Mouse (Mus musculus) left cerebral cortex, postnatal 4 days (tissue): ENCODE measurements around the gene Gabarapl1. TPM values are rescaled to one million over a fixed set of nuclear protein-coding genes. Genes with fewer than 3 reads are reported as not detected.
A peak's percentile ranks its signal among the peaks of the same experiment; 100 is the strongest.

Experiments
- DNase-seq: peaks from one replicate; pipeline ENCODE4 v3.0.0-alpha.2; 2022
- intact Hi-C: fragments of 180-260 bp; cut with DNase I; formaldehyde crosslinking; loops from one replicate; pipeline ENCODE4 v1.15.1; 2025
- total RNA-seq, 2 experiments: library from RNA; stranded (reverse); gene quantifications; 2 replicates each; pipeline ENCODE4 v1.2.3; 2021

The Gabarapl1 gene
- total RNA-seq, 2 experiments from 2014 or later = 206 to 217 TPM

DNA sequence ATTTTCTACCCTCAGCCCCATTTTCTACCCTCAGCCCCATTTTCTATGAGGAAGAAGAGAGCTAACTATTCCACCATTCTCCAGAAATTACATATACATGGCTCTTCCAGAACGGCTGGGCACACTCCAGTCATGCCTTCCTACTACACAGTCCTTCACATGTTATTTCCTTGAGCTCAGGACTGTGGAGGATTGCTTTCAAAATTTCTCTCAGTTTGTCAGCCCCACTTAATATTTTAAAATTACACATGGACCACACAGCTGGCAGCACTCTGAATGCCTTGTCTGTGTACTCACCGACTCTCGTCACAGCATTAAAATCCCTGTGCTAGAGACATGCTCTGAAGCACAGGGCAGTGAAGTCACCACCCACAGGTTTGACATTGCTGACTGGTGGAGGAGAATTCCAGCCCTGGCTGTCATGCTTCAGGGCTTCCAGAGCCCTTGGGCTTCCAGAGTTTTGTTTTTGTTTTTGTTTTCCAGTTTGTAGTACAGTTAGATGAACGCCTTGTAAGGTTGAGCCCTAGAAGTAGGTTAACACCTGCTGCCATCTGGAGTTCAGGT lies 1.7 kb downstream of the Gabarapl1 start:
- DNase-seq = no peak
- intact Hi-C loops = no loop called here

DNA sequence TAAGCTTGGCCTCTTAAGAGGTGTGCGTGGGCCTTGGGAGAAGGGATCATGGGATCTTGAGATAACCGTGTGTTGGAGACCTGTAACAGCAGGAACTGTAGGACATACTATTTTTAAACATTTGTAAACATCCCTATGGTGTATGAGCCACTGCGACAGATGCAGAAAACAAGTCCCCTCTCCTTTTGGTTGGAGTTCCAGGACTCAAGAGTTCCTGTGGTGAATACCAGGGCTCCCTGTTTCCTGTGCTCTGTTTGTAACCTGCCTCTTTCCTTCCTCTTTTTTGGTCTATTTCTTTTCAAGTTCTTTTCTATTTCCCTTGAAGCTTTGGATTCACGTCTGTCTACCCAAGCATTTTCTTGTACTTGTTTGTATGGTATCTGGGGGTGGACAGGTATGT lies 2.8 kb downstream of the Gabarapl1 start:
- no peak for DNase-seq
- intact Hi-C loops = no loop called here

DNA sequence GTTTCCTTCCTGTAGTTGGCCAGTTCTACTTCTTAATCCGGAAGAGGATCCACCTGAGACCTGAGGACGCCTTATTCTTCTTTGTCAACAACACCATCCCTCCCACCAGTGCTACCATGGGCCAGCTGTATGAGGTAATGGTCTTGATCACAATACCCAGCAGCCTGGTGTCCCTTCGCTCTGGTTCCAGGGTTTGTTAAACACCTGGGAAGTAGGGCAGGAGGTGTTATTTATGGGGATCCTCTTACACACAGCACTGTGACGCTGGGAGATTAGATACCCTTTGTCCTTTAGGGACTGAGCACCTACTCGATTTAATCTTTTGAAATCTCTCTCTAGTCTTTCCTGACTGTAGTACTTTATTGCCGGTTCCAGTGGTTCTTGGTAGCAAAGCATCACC lies 5.6 kb downstream of the Gabarapl1 start:
- no peak for DNase-seq
- intact Hi-C loops = no loop called here

DNA sequence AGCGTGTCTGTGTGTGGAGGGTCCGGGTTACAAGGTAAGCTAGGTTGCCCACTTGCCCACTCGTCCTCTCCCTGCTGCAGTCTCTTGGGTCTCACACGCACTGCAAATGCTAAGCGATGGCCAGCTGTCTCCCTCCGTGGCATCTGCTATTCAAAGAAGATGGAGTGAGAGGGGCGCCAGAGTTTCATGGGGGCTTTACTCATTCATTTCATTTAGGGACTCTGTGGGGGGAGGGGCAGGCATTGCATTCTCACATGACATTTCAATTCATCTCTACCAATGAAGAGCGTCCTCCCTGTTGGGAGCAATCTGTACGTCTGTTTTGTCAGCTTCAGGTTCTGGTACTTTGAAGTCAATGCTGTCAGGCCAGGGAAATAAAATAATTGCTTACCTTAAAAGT lies 9.0 kb downstream of the Gabarapl1 start:
- no peak for DNase-seq
- intact Hi-C loops = no loop called here

DNA sequence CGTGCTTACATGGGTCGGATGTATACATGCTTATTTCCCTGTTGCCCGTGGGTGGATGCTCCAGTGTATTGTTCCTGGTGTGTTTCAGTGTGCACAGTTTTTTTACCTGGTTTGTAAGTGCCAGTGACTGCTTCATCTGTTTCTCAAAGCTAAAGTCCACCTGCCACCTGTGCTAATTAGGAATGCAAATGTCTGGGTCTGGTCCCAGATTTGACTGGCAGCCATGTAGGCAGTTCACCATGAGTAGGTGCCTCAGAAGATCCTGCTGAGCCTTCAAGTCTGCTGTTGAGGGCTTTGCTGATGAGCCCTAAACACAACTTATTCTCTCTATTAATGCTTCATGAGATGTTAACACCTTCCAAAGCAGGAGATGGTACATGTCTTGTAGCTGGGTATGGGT lies 9.6 kb downstream of the Gabarapl1 start:
- DNase-seq = no peak
- intact Hi-C loops = no loop called here

DNA sequence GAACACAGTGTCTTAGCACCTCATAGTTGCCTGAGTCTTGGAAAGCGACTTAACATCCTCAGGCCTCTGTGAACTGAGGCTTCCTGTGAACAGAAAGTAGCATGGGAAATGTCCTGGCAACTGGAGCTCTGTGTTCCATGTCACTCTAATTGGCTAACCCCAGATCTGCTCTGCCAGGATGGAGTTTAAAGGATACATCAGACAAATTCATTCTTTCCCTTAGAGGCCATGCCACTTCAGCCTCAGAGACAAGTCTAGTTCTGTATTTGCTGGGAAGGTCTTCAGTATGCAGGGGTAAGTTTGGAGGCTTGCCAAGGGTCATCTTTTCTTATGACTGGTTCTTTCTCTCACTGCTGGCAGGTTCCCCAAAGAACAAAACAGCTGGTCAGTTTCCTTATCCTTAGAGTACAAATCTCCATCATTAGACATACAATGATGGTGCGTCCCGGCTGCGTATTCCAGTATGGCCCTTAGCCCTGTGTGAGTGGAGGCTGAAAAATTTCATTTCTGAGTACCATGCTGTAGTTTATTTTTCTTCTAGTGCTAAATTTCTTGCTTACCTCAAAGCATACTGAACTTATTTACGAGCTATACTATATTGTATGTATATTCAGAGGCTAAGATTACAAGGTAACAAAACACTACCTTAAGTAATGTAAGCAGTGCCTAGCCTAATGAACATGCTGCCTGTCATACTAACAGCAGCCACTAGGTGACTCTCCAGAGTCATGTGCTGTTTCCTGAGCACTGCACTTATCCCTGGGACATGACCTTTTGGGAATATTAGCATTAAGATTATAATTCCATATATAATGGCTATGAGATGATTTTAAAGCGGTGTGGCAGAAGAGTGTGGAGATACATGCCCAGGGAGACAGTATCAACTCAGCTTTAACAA lies 11.0 kb downstream of the Gabarapl1 start:
- intact Hi-C loops = no loop called here
- DNase-seq = peak; percentile 69

DNA sequence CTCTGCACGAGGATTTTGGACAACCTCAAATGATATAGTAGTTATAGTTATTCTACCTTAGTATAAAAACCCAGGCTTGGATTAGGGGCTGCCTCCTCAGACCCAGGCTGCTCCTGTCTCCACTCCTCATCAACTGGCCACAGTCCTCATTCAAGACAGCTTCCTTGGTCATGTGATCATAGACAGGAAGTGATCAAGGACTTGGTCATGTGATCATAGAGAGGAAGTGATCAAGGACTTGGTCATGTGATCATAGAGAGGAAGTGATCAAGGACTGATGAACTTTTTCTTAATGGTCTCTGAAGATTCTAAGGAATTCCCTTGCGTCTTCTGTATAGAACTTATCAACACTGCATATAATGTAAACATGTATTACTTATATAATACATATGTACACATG lies 14.3 kb downstream of the Gabarapl1 start:
- DNase-seq = no peak
- intact Hi-C loops = no loop called here

DNA sequence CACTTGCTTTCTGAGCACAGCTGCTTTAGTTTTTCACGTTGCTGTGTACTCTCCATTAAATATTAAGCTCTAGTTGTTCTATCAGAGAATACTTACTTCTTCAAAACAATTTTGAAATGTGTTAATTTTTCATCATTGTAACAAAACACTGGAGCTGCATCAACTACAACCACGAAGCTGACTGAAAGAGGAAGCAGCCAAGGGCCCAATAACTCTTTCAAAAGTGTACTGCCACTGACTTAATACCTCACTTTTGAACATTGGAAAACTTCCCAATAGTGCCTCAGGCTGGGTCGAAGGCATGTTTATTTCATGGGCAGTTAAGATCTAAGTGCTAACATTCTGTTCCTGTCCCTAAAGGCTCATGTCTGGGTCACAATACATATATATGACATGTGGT lies 15.0 kb downstream of the Gabarapl1 start:
- DNase-seq = no peak
- intact Hi-C loops = no loop called here

DNA sequence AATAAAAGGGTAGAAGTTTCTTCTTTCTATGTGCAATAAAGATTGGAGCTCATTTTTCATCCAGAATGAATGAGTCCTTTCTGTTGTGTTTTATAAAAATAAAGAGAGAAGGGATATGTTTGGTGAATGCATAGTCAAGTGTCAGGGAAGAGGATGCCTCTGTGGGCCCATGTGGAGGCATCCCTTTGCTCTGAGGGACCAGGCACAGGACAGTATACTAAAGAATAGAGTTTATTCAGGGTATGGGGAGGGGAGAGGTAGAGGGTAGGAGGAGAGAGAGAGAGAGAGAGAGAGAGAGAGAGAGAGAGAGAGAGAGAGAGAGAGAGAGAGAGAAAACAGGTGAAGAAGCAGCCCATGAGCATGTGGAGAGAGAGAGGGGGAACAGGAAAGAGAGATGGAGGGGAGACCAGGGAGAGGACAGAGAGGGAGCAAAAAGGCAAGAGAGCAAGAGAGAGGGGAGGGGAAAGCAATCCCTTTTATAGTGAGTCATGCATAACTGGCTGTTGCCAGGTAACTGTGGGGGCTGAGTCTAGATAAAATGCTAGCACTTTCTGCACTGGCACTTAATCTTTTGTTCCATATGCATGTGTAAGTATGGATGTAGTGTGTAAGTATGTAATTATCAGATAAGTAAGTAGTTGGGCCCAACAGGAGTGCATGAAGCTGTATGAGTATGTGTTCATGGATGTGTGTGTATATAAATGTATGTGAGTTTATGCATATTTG lies 24.5 kb downstream of the Gabarapl1 start:
- intact Hi-C loops = no loop called here
- no peak for DNase-seq

DNA sequence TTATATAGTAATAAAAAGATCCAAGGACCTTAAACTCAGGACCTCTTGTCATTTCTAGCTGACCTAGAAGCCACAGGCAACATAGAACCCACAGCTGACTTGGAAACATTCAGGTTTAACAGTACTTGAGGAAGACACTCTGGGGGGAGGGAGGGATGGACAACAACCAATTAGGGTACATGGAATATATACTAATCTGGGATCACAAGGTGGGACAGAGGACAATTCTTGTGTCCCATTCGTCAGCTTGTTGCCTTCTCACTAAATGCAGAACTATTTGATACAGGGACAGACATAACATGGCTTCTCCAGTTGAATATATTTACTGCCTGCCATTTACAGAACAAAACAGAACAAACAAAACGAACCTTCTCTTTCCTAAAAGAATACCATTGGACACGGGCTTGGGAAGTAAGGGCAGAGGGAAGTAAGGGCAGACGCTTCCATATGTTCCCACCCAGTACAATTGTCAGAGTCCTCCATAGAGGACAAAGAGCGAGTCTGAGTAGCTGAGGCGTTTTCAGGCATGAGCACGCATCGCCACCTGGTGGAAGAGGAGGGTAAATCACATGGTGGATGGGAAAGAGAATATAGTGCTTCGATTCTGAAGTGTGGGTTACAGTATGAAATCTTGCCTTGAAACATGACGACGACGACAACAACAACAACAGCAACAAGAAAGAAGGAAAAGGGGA lies 26.1 kb downstream of the Gabarapl1 start:
- intact Hi-C loops = loop anchor here (1.0 kb wide), 1 partner anchor 165 kb away; no protein-coding TSS in a partner anchor
- peak; percentile 74 for DNase-seq

DNA sequence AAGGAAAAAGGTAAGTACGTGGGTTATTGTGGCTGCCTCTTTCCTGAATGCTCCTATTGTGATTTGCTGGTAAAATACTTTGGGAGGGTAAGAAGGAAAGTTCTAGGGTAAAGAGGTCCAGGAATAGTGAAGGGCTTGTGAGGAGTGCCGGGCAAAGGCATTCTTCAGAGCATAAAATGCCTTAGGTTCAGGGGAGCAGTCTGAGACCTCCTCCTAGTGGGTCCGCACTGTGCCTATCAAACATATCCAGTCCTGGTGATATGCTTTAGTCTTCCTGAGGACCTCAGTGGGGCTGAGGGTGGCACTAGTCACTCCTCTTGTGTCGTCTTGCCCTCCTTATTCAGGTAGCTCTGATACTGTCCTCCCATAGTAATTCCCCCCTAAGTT lies 26.7 kb downstream of the Gabarapl1 start:
- no peak for DNase-seq
- intact Hi-C loops = loop anchor here (1.0 kb wide), 1 partner anchor 165 kb away; no protein-coding TSS in a partner anchor

DNA sequence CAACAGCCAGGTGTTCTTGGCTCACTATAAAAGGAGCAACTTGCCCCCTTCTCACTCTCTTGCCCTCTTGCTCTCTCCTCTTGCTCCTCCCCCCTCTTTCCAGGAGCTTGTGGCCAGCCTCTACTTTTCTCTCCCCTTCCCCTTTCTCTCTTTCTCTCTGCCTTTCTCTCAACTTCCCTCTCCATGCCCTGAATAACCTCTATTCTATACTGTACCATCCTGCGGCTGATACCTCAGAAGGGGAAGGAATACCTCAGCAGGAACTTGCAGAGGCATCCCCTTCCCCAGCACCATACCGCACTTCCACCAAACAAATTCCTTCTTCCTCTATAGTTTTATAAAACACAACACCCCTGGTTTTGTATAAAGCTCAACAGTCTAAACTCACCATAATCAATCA lies 32.3 kb downstream of the Gabarapl1 start:
- no peak for DNase-seq
- intact Hi-C loops = no loop called here

DNA sequence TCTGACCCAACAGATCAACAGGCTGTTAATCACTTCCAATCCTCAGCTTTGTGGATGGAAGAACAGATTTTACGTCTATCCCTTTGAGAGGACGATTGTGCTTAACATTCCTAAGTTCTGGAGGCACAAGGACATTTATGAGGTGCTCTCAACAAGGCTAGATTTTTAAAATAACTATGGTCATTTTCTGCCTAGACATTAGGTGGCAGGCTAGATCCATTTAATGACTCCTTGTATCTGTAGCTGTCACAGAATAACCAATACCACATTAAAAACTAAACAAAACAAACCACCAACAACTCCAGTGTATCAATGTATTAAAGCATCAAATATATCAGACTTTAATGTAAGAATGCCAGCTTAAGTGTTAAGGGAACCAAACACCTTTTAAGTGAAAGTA lies 42.4 kb downstream of the Gabarapl1 start:
- DNase-seq = no peak

DNA sequence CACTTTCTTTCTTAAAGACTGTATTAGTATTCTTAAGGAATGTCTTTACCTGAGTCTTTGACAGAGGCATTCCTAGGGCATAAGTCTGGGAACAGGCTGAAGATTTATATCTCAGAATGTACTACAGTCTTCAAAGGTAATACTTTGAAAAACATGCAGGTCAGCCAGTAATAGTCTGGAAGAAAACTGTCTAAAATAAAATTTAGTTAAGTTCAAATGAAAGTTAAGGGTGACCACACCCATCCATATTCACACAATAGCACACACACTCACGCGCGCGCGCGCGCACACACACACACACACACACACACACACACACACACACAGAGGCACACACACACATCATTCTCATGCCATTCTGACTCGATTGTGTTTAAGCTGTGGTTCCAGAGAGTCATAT lies 44.6 kb downstream of the Gabarapl1 start, which contains the start of gene Klre1:
TSS of gene Klre1 (plus strand) at position 301 of the 400 bp plus-strand sequence.
- intact Hi-C loops = no loop called here
- DNase-seq = no peak

More for the DNA sequence above, 42.4 kb downstream of the Gabarapl1 start:
- intact Hi-C loops = no loop called here

DNA sequence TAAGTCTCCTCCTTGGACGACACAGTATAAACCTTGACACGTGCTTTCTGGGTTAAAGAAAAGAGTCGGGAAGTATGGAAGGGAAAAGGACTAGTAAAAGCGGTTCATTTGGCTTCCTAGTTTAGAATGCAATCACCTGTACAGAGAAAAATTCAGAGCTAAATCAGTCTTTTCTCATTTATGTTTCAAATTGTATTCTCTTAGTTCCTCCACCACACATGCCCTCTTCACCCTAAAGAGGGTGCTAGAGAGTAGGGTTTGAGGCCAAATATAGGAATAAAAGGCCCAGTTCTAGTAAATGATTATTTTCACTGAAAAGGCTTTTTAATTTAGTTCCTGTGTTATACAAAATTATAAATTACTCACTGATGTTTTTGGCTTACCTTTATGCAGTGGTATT lies 48.3 kb downstream of the Gabarapl1 start:
- intact Hi-C loops = no loop called here
- no peak for DNase-seq

DNA sequence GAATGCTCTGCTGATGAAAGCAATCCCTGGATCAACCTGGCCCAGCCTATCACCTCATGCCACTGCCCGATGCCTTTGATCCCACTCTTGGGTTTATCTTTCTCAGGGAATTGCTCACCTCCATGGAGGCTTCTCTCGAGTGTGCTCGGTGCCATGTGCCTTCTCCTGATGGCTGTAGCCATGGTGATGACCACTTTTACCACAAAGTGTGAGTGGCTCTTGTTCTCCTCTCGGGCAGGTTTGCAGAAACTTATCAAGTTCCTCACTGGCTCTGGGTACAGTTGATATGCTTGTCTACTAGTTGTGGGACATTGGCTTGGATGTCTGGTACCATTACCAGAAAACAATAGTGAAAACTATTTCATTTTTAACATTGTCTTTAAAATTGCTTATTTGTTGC lies 48.9 kb downstream of the Gabarapl1 start:
- intact Hi-C loops = no loop called here
- DNase-seq = no peak

DNA sequence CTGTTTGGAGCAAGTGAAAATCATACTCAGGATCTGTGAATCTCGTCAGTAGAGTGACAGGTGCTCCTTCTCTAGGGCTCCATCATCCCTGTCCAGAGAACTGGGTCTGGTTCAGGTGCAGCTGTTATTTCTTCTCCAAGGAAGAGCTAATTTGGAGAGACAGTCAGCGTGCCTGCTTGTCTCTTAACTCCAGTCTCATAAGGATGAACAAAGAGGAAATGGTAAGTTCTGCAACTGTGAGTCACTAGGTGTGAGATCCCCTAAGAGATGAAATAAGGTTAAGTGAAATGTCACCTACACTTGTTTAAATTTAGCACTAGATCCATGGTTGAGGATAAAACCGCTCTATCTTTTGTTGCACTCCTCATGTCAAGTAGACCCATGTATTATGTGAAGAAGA lies 50.1 kb downstream of the Gabarapl1 start:
- DNase-seq = no peak
- intact Hi-C loops = no loop called here

DNA sequence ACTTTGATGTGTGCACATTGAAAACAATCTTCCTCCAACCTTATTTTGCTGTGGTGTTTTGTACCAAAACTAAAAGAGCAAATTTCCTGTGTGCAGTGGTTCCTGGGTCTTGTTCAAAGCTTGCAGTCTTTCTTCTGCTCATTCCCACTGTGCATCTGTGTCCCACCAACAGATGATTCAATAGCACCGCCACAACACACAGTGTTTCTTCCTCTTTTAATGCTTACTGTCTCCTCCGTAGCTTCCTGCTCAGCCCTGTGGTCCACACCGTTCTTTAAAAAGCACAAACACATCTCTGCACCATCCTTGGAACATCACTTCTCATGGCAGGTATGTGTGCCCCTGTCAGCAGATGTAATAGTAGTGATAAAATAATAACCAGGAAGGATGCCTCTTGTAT lies 58.5 kb downstream of the Gabarapl1 start, which contains the start of gene Klrd1:
TSS of gene Klrd1 (plus strand) at position 275 of the 400 bp plus-strand sequence.
- no peak for DNase-seq
- intact Hi-C loops = no loop called here
